Mouse (Mus musculus): ENCODE data around the gene Pcgf1. TPM values are rescaled to one million over a fixed set of nuclear protein-coding genes. Genes with fewer than 3 reads are reported as not detected.
A peak's percentile ranks its signal among the peaks of the same experiment; 100 is the strongest.

Gene Pcgf1
- polyA plus RNA-seq, 1 experiment = 40.8 TPM

DNA sequence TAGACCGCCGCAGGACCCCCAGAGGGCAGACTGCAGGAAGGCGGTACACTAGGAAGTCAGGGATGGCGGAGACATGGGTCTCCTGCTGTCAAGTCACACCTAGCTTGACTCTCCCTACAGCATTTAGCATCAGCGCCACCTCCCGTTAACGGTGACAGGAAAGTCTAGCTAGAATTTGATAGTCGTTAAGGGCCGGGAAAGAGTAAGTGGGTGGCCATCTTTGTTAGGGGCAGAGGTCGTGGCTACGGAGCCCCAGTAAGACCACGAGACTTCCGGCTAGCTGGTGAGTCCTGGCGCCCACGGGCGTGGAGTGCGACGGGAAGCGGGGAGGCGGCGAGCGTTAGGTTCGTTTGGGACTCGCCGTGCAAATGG, 23.6 kb downstream of the Pcgf1 start, which contains the start of the genes Ccdc142 and Gm42688:
Gene Ccdc142, plus strand, starts transcription at position 286 of the 372 bp plus-strand sequence.
Gene Gm42688, plus strand, starts transcription at position 302 of the 372 bp plus-strand sequence.
- H3K4me1 ChIP-seq (ENCODE audit: control insufficient read depth, insufficient read depth, low read length) = no peaks in the 10 kb centered on the region; the same call in 1 of the 2 replicates
- WGBS = under 1% methylated on average over 25 of the region's 25 CpGs
- peak within 1 kb of the TSS; percentile 87 for H3K4me3 ChIP-seq (replicated peaks; ENCODE audit: control insufficient read depth, low read depth, low read length)
- TF ChIP-seq CTCF (IDR thresholded peaks at IDR 0.05; ENCODE audit: control insufficient read depth, insufficient read depth, low read length) = peak; percentile 72
- peak; percentile 52; the same call in 1 of the 2 replicates for TF ChIP-seq POLR2A (IDR thresholded peaks at IDR 0.05; ENCODE audit: borderline replicate concordance, control insufficient read depth, low read depth, low read length)
- H3K27ac ChIP-seq (ENCODE audit: control insufficient read depth, insufficient read depth, low read depth, low read length, poor library complexity) = peak within 1 kb of the TSS; percentile 79

DNA sequence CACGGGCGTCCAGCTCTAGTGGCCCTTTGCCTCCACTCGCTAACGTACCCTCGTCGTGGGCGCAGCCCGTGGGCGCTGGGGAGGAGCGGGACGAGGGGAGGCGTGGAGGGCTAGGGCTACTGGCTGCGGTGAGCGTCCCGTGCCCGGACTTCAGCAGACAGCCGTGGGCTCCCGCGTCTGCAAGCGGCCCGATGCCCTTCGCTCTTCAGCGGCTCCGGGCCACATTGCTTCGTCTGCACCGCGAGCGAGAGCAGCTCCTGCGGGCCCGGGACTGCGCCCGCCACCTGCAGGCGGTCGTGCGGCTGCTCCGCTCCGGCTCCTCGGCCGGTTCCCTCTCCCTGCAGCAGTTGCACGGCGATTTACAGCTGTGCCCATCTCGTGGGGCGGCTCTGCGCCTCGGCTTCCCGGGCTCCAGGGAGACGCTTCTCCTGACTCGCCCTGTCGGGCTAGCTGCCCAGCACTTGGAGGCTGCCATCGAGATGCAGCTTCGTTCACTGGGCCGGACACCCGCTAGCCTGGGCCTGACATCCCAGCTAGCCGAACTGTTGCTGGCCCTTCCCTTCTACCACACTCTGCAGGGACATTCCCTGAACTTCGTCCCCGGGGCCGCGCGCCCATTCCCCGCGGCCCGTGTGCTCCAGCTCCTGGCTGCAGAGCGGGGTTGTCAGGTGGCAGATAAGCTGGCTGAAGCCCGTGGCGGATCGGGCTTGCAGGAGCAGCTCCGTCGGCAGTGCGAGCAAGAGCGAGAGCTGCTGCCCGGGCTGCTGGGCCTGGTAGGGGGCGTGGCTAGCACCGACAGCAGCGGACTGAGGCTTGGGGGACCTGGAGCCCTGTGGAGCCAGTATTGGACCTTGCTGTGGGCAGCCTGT, 24.3 kb downstream of the Pcgf1 start:
- TF ChIP-seq CTCF (IDR thresholded peaks at IDR 0.05; ENCODE audit: control insufficient read depth, insufficient read depth, low read length) (peak; percentile 45; the same call in 1 of the 2 replicates), POLR2A (IDR thresholded peaks at IDR 0.05; ENCODE audit: borderline replicate concordance, control insufficient read depth, low read depth, low read length) (peak; percentile 49; the same call in 1 of the 2 replicates)
- Histone ChIP-seq H3K4me1 (ENCODE audit: control insufficient read depth, insufficient read depth, low read length) (no peaks in the 10 kb centered on the region; the same call in 1 of the 2 replicates), H3K4me3 (replicated peaks; ENCODE audit: control insufficient read depth, low read depth, low read length) (peak overlapping the region; percentile 87), H3K27ac (ENCODE audit: control insufficient read depth, insufficient read depth, low read depth, low read length, poor library complexity) (peak overlapping the region; percentile 79)
- under 1% methylated on average over 74 of the region's 74 CpGs for WGBS

DNA sequence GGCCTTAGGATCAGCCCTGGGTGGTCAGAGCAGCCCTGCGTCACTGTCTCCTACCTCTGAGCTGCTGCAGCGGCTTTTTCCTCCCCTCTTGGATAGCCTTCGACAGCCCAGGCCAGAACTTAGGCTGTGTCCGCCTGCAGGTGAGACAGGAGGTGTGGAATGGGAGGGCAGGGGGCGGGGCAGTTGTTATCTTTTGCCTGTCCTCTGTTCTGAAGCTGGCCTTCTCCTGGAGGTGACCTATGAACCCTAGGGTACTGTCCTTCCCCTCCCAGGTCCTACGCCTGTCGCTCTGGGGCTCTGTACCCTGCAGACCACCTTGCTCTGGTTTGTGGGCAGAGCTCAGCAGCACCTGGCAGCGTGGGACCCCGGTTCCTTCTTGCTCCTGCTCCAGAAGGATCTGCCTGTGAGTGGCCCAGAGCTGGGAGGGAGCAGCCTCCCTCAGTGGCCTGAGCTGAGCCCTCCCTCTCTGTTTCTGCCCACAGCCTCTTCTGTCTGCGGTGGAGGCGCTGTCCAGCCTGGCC, 25.5 kb downstream of the Pcgf1 start:
- TF ChIP-seq POLR2A (IDR thresholded peaks at IDR 0.05; ENCODE audit: borderline replicate concordance, control insufficient read depth, low read depth, low read length) = no peak
- TF ChIP-seq CTCF (IDR thresholded peaks at IDR 0.05; ENCODE audit: control insufficient read depth, insufficient read depth, low read length) = no peak
- Histone ChIP-seq H3K27ac (ENCODE audit: control insufficient read depth, insufficient read depth, low read depth, low read length, poor library complexity) (no peak overlapping the region), H3K4me3 (replicated peaks; ENCODE audit: control insufficient read depth, low read depth, low read length) (no peak overlapping the region), H3K4me1 (ENCODE audit: control insufficient read depth, insufficient read depth, low read length) (no peaks in the 10 kb centered on the region; the same call in 1 of the 2 replicates)
- 89% methylated on average over 11 of the region's 11 CpGs for WGBS

DNA sequence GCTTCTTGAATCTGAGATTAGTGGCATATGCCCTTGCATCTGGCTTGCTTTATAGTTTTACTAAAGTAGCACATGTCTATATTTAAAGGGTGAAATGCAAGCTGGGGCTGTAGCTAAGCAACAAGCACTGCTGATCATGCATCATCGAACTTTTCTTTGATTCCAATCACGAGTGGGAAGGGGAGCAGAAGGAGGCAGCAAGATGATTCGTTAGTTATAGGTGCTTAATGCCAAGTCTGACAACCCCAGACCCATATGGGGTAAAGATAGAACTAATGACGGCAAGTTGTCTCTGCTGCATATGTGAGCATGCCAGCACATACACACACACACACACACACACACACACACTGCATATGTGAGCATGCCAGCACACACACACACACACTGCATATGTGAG, 26.5 kb downstream of the Pcgf1 start:
- Histone ChIP-seq H3K27ac (ENCODE audit: control insufficient read depth, insufficient read depth, low read depth, low read length, poor library complexity) (no peak overlapping the region), H3K4me3 (replicated peaks; ENCODE audit: control insufficient read depth, low read depth, low read length) (no peak overlapping the region), H3K4me1 (ENCODE audit: control insufficient read depth, insufficient read depth, low read length) (no peaks in the 10 kb centered on the region; the same call in 1 of the 2 replicates)
- WGBS = 87% methylated on average over 4 of the region's 4 CpGs
- TF ChIP-seq POLR2A (IDR thresholded peaks at IDR 0.05; ENCODE audit: borderline replicate concordance, control insufficient read depth, low read depth, low read length) = no peak
- no peak for TF ChIP-seq CTCF (IDR thresholded peaks at IDR 0.05; ENCODE audit: control insufficient read depth, insufficient read depth, low read length)

DNA sequence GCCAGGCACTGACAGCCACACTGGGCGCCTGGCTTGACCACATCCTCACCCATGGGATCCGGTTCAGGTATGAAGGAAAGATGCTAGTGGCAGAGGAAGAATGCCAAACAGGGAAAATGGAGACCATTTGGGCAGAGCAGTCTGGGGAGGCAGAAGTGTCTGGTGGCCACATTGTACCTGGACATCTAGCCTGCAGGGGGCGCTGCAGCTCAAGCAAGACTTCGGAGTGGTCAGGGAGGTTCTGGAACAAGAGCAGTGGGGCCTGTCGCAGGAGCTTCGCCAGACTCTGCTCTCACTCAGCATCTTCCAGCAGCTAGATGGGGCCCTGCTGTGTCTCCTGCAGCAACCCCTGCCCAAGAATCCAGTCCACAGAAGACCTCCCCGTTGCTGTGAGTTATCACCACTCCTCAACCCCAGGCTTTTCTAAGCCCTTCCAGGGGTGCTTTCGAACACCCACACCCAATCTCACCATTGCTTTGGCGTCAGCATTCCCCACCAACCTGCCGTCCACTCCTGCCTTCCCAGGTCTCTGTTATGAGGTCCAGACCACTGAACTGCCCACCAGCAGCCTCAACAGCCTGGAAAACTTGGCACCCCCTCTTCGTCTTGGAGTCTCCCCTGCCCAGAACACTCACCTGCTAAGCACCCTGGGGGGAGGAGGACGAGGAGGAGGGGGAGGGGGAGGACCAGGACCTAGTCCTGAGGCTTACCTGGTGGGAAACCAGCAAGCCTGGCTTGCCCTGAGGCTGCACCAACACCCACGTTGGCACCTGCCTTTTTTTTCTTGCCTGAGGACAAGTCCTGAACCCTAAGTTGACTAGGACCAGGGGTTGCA, 30.1 kb downstream of the Pcgf1 start:
- Histone ChIP-seq H3K27ac (ENCODE audit: control insufficient read depth, insufficient read depth, low read depth, low read length, poor library complexity) (no peak overlapping the region), H3K4me1 (ENCODE audit: control insufficient read depth, insufficient read depth, low read length) (no peaks in the 10 kb centered on the region; the same call in 1 of the 2 replicates), H3K4me3 (replicated peaks; ENCODE audit: control insufficient read depth, low read depth, low read length) (no peak overlapping the region)
- 47% methylated on average over 13 of the region's 13 CpGs for WGBS
- TF ChIP-seq POLR2A (IDR thresholded peaks at IDR 0.05; ENCODE audit: borderline replicate concordance, control insufficient read depth, low read depth, low read length) (no peak), CTCF (IDR thresholded peaks at IDR 0.05; ENCODE audit: control insufficient read depth, insufficient read depth, low read length) (peak; percentile 94)

DNA sequence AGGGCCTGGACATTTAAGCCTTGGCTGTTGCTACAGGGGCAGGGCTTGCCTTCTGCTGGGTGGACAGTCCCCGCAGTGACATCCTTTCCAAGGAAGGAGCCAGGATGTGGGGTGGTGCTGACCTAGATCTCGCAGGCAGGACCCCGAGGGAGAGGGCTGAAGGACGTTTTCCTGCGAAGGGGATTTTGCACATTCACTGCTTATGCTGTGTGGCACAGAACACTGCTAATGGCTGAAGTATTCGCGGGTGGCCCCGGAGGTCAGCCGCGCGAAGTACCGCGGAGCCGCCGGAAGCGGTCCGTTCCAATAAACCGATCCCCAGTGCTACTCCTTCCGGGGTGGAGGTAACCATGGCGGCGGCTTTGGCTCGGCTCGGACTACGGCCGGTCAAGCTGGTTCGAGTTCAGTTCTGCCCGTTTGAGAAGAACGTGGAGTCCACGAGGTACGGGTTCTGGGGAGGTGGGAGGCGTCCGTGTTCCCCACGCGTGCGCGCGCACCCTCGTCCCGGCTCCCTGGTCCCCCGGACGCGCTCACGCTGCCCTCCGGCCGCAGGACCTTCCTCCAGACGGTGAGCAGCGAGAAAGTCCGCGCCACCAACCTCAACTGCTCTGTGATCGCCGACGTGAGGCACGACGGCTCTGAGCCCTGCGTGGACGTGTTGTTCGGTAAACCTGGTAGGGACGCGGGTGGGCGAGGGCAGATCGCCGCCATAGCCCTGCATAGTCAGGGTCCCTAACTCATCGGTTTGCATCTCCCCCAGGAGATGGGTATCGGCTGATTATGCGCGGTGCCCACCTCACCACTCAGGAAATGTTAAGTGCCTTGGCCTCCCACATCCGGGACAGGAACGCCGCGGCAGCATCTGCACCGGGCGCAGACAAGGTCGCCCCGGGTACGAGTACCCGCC, 31.3 kb downstream of the Pcgf1 start, which contains the start of gene Mrpl53:
Gene Mrpl53, plus strand, starts transcription at position 279 of the 907 bp plus-strand sequence.
- TF ChIP-seq POLR2A (IDR thresholded peaks at IDR 0.05; ENCODE audit: borderline replicate concordance, control insufficient read depth, low read depth, low read length) (peak; percentile 85; the same call in 1 of the 2 replicates), CTCF (IDR thresholded peaks at IDR 0.05; ENCODE audit: control insufficient read depth, insufficient read depth, low read length) (no peak)
- Histone ChIP-seq H3K4me3 (replicated peaks; ENCODE audit: control insufficient read depth, low read depth, low read length) (peak within 1 kb of the TSS; percentile 87), H3K4me1 (ENCODE audit: control insufficient read depth, insufficient read depth, low read length) (no peaks in the 10 kb centered on the region; the same call in 1 of the 2 replicates), H3K27ac (ENCODE audit: control insufficient read depth, insufficient read depth, low read depth, low read length, poor library complexity) (peak within 1 kb of the TSS; percentile 79)
- under 1% methylated on average over 76 of the region's 76 CpGs for WGBS

Data from bone marrow, adult 2 months (tissue).